Mouse (Mus musculus) right cerebral cortex, postnatal 14 days (tissue): ENCODE measurements around the gene Gm48552.
A peak's percentile ranks its signal among the peaks of the same experiment; 100 is the strongest.

Source experiments
- DNase-seq: peaks from one replicate; pipeline ENCODE4 v3.0.0; 2022

Gm48552 gene

GRCm38 (mm10) chr10:81388505-81389055 is at the start of gene Gm48552:
TSS of gene Gm48552 (plus strand) at chr10:81389005.
- DNase-seq: no peak

DNA sequence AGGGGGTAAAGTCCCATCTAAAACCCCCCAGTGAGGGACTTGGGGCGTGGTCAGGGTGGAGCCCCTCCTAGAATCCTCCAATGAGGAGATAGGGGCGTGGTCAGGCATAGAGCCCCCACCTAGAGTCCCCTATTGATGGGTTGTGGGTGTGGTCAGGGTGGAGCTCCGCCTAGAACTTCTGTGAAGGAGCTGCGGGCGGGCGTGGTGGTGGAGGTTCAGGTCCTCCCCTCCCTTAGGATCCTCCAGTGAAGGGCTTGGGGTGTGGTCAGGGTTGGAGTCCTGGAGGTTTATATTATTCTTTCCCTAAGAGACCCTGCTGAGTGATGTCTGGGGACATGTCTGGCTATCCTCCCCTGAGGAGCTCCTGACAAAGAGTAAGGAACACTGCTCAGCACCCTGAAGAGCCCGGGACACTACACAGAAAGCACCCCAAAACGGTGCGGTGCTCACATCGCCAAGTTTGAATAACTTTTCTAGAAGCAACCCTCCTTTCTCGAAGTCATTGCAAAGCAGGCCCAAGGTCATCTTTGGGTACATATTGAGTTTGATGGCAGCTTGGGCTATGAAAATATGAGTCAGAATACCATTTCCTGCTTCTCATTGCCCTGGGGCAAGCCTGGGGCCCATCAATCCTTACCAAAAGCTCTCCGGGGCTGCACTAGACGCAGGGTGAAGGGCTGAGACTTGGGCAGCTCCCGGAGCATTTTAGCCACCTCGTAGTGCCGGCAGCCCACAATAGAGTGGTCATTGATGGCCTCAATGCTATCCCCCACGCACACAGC is 48.1 kb upstream of the Gm48552 start:
- DNase-seq: no peak

DNA sequence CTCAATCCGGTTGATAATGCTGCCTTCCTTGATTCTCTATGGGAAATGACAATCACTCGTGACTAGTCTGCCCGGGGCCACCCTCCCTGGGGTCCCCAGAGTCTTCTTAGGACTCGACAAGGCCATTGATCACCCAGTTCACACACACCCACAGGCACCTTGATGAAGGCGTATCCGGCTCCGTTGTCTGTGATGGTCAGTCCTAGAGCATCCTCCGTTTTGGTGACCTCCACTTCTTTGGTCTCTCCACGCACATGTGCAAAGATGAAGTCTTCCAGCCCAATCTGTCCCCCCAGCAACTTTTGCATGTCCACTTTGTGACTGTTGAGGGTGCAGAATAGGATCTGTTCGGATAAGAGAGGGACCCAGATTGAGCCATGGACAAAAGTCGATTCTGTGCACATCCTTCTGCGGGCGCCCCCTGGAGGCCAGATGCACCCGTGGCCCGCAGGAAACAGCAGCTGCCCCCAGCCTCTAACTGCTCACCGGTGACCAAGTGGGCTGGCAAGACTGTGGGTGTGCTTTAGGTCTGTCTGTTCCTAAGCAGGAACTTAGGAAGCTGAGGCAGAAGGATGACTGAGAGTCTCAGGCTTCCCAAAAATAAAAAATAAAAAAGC is 47.4 kb upstream of the Gm48552 start:
- peak; percentile 78 for DNase-seq

- no peak for DNase-seq
These were observed 45.9 kb upstream of the Gm48552 start, which contains the start of gene Gipc3 for GRCm38 (mm10) chr10:81342686-81343505. TSS of gene Gipc3 (minus strand) at chr10:81343266.

GRCm38 (mm10) chr10:81344421-81345161 is 44.2 kb upstream of the Gm48552 start:
- no peak for DNase-seq

- DNase-seq: no peak
These were observed 43.7 kb upstream of the Gm48552 start for GRCm38 (mm10) chr10:81345162-81345534.

DNA sequence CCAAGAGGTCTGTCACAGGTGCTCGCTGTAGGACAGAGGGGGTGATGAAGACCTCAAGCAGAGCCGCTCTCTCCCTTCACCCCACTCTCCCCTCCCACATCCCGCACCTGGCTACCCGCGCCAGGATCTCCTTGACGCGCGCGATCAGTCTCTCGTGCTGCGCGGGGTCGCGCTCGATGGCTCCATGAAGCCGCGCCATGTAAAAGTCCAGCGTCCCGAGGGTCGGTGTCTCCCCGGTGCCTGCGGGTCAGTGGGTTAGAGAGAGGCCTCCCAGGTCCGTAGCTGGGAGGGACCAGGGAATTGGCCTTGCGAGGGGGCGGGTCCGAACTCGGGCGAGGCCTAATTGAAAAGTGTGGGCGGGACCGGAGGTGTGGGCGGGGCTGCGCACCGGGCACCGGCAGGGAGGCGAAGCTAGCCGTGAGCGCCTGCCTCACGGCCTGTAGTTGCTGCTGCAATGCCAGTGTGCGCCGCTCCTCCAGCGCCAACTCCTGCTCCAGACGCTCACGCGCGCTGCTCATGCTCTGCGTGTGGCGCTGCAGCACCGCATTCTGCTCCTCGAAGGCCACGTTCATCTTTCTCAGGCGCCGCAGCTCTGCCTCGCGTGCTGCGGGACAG is 42.2 kb upstream of the Gm48552 start:
- DNase-seq: peak; percentile 75

DNA sequence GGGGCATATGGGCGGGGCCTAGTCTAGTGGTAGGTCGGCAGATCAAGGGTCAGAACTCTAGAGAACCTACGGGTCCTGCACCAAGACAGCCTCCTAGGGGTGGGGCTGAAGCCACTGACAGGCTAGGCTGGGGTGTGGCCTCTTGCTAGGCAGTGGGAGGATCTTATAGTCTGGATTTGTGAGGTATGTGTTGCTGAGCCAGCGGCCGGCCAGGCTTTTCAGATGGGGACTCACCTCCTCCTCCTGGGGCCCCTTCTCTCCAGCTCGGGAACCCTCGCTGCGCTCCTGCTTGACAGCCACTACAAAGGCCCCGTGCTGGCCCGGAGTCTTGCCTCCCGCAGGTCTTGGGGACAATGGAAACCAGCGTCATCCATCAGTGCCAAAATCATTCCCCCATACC is 39.7 kb upstream of the Gm48552 start:
- no peak for DNase-seq

DNA sequence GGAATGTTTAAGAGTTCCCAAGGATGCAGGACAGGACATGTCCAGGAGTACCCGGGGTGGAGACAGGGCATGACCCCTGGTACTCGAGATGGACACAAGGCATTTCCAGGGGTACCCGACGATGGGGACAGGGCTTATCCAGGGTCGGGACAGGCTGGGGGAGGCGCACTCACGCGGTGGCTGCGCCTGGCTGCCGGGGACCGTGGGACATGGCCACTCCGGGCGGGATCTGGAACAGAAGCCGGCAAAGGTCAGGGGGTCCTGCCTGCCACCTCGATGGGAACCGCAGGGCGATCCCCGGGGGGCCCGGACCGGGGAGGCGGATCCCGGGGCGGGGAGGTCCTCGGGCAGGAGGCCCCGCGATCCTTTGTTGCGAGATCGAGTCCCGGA is 38.8 kb upstream of the Gm48552 start:
- no peak for DNase-seq

- DNase-seq: peak; percentile 100
These were observed 38.3 kb upstream of the Gm48552 start, which contains the start of gene Hmg20b for GRCm38 (mm10) chr10:81350351-81351063. TSS of gene Hmg20b (minus strand) at chr10:81350480.

DNA sequence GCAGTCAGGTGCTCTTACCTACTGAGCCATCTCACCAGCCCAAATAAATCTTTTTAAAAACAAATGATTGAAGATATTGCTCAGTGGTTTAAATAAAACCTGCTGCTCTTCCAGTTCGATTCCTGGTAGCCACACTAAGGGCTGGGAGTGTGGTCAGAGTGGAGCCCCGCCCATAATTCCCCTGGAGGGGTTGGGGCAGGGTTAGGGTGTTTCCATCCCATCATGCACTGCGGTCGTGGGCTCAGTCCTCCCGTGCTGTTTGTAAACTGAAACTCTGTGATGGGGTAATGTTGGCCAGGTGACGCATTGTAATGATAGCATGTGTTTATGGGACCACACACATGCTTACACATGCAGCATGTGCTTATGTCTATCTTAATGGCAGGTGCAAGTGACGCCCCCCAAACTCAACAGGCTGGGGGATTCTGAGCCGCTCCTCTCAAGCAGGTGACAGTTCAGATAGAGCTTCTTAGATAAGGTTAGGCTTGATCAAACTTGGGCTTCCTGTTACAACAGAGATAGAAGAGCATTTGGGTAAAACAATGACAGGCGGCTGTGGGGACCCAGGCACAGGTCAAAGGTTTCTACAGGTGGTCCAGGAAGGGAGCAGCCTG is 37.0 kb upstream of the Gm48552 start:
- no peak for DNase-seq

- no peak for DNase-seq
These were observed 33.9 kb upstream of the Gm48552 start for GRCm38 (mm10) chr10:81354738-81355477.

DNA sequence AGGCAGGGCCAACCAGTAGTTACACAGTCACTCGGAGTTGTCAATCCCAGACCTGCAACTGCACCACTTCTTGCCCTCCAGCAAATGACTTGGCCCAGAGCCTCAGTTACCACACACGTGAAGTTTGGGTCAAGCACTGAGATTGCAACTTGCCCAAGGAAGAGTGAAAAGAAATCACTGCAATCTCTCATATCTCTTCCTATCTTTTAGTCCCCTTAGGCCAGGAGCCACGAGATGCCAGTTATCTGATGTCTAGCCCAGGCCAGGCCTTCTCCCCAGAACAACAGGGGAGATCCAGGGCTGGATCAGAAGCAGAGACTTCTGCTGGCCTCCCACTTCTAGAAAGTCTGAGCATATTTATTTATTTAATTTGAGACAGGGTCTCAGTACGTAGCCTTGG is 33.3 kb upstream of the Gm48552 start:
- DNase-seq: no peak

GRCm38 (mm10) chr10:81356352-81356990 is 32.3 kb upstream of the Gm48552 start:
- DNase-seq: no peak

GRCm38 (mm10) chr10:81356991-81357844 is 31.6 kb upstream of the Gm48552 start, which contains the start of gene Mfsd12:
TSS of gene Mfsd12 (plus strand) at chr10:81357491.
- peak; percentile 95 for DNase-seq

GRCm38 (mm10) chr10:81358209-81358608 is 30.6 kb upstream of the Gm48552 start:
- DNase-seq: no peak

DNA sequence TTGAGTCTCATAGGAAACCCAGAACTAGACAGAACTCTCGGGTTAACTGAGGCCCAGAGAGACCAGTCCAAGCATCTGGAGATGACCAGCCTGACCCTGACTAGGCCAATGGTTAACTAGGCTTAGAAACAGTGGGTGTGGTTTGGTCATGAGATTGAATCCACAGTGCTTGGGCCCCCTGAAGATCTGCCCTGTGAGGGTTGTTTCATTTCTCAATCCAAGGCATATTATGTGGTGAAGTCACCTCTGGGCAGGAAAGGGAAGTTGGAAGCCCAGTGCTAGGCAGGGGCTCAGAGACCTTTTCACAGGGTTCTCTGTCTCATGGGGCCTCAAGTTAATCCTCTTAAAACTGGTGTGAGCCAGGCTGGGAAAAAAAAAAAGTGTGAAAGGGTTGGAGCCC is 30.0 kb upstream of the Gm48552 start:
- no peak for DNase-seq

- no peak for DNase-seq
These were observed 28.1 kb upstream of the Gm48552 start for GRCm38 (mm10) chr10:81360721-81361120.
